Mouse (Mus musculus) liver, embryonic 16.5 days (tissue): ENCODE measurements around the gene Phb2. TPM values are rescaled to one million over a fixed set of nuclear protein-coding genes. Genes with fewer than 3 reads are reported as not detected.

Experiments
- ATAC-seq: fragments of 200-750 bp; cut with Nextera tagmentation; 2 replicates; pipeline ENCODE4 v1.8.0; 2017; ENCODE audit warnings: low read depth, mild to moderate bottlenecking, moderate number of reproducible peaks, moderate library complexity
- H3K27ac ChIP-seq: fragments of 300-500 bp; sonication (generic); 2 replicates; pipeline ENCODE4 v1.5.1; 2014; ENCODE audit warnings: mild to moderate bottlenecking, low read length
- H3K27me3 ChIP-seq: fragments of 300-500 bp; sonication (generic); 2 replicates; pipeline ENCODE4 v1.6.1; 2014; ENCODE audit warnings: low read depth, low read length, mixed read lengths; ENCODE audit not compliant: control insufficient read depth, insufficient read depth
- H3K36me3 ChIP-seq: fragments of 300-500 bp; sonication (generic); 2 replicates; pipeline ENCODE4 v1.6.1; 2014; ENCODE audit warnings: mild to moderate bottlenecking; ENCODE audit not compliant: control insufficient read depth, insufficient read depth
- H3K4me1 ChIP-seq: fragments of 300-500 bp; sonication (generic); 2 replicates; pipeline ENCODE4 v1.6.1; 2014; ENCODE audit warnings: low read depth, low read length, mixed read lengths; ENCODE audit not compliant: control insufficient read depth
- H3K4me2 ChIP-seq: fragments of 300-500 bp; sonication (generic); 2 replicates; pipeline ENCODE4 v1.6.1; 2014; ENCODE audit warnings: low read depth, low read length, mixed read lengths
- H3K4me3 ChIP-seq: fragments of 300-500 bp; sonication (generic); 2 replicates; pipeline ENCODE4 v1.5.1; 2014; ENCODE audit warnings: low read depth, mild to moderate bottlenecking, low read length
- H3K9ac ChIP-seq: fragments of 300-500 bp; sonication (generic); 2 replicates; pipeline ENCODE4 v1.6.1; 2014; ENCODE audit warnings: low read depth, low read length
- H3K9me3 ChIP-seq: fragments of 300-500 bp; sonication (generic); replicated peaks from 2 replicates; pipeline ENCODE4 v1.6.1; 2016; ENCODE audit warnings: low read length; ENCODE audit not compliant: control insufficient read depth
- WGBS: fragments of 180-500 bp; shearing (Covaris S2); extraction: QIAGEN DNeasy Blood & Tissue Kit; methylation state at CpG from one replicate; pipeline ENCODE4 v1.1.7; 2014; ENCODE audit not compliant: insufficient replicate concordance; 5-methylcytosine and 5-hydroxymethylcytosine counted together
- polyA plus RNA-seq: library from polyadenylated mRNA; unstranded; fragments of >200 nt; fragmentation: Nextera tagmentation; extraction: Ambion mirVana; gene quantifications from 2 replicates; pipeline ENCODE4 v1.2.1, GENCODE M21; 2015

Phb2 gene
- polyA plus RNA-seq, 1 experiment from 2014 or later = 206 TPM

- no peak overlapping the region for H3K4me2 ChIP-seq
- peaks cover 47% of the 10 kb centered on the region for H3K4me1 ChIP-seq
- H3K36me3 ChIP-seq = no peaks in the 10 kb centered on the region
- H3K9me3 ChIP-seq = no peaks in the 10 kb centered on the region
- no peak overlapping the region for H3K4me3 ChIP-seq
- WGBS = 54% methylated on average over 8 of the region's 8 CpGs
- no peaks in the 10 kb centered on the region for H3K27me3 ChIP-seq
- 0 out of 2 replicates have a peak overlapping the region, but pooled peaks have one; percentile 35 for H3K27ac ChIP-seq
- no peak for ATAC-seq
- no peak overlapping the region for H3K9ac ChIP-seq
Measured at GRCm38 (mm10) chr6:124688151-124688758, 23.9 kb upstream of the Phb2 start.

GRCm38 (mm10) chr6:124689011-124689410 is 23.1 kb upstream of the Phb2 start:
- Histone ChIP-seq H3K27me3 (no peaks in the 10 kb centered on the region), H3K9me3 (no peaks in the 10 kb centered on the region), H3K4me2 (no peak overlapping the region), H3K27ac (no peak overlapping the region), H3K9ac (no peak overlapping the region), H3K36me3 (no peaks in the 10 kb centered on the region), H3K4me3 (no peak overlapping the region), H3K4me1 (peaks cover 43% of the 10 kb centered on the region)
- no peak for ATAC-seq
- WGBS = 81% methylated on average over 3 of the region's 3 CpGs

- Histone ChIP-seq H3K27ac (peak overlapping the region; percentile 60), H3K36me3 (no peaks in the 10 kb centered on the region; the same call in 1 of the 2 replicates), H3K4me1 (peaks cover 38% of the 10 kb centered on the region), H3K4me2 (no peak overlapping the region), H3K4me3 (no peak overlapping the region), H3K9me3 (no peaks in the 10 kb centered on the region), H3K9ac (no peak overlapping the region), H3K27me3 (no peaks in the 10 kb centered on the region)
- WGBS = 55% methylated on average over 3 of the region's 3 CpGs
- peak; percentile 38; the same call in 1 of the 2 replicates for ATAC-seq
Measured at GRCm38 (mm10) chr6:124690517-124690916, 21.6 kb upstream of the Phb2 start.

GRCm38 (mm10) chr6:124693243-124693981 is 18.7 kb upstream of the Phb2 start:
- ATAC-seq = no peak; the same call in 1 of the 2 replicates
- Histone ChIP-seq H3K27ac (no peak overlapping the region), H3K36me3 (no peaks in the 10 kb centered on the region; the same call in 1 of the 2 replicates), H3K9me3 (no peaks in the 10 kb centered on the region), H3K4me1 (peaks cover 21% of the 10 kb centered on the region), H3K27me3 (no peaks in the 10 kb centered on the region), H3K9ac (no peak overlapping the region), H3K4me3 (no peak overlapping the region), H3K4me2 (no peak overlapping the region)
- WGBS = 79% methylated on average over 15 of the region's 15 CpGs

- Histone ChIP-seq H3K4me2 (no peak overlapping the region), H3K36me3 (peaks cover 9% of the 10 kb centered on the region), H3K27ac (no peak overlapping the region), H3K27me3 (no peaks in the 10 kb centered on the region), H3K9ac (no peak overlapping the region), H3K4me1 (peaks cover 13% of the 10 kb centered on the region), H3K9me3 (no peaks in the 10 kb centered on the region), H3K4me3 (no peak overlapping the region)
- WGBS = 77% methylated on average over 15 of the region's 15 CpGs
- ATAC-seq = peak; percentile 40; the same call in 1 of the 2 replicates
Measured at GRCm38 (mm10) chr6:124694166-124694955, 17.8 kb upstream of the Phb2 start.

GRCm38 (mm10) chr6:124696441-124697150 is 15.5 kb upstream of the Phb2 start:
- H3K4me3 ChIP-seq = no peak overlapping the region
- no peaks in the 10 kb centered on the region for H3K27me3 ChIP-seq
- WGBS = 81% methylated on average over 7 of the region's 7 CpGs
- no peak overlapping the region for H3K9ac ChIP-seq
- H3K4me2 ChIP-seq = no peak overlapping the region
- no peak for ATAC-seq
- peaks cover 11% of the 10 kb centered on the region for H3K4me1 ChIP-seq
- peaks cover 26% of the 10 kb centered on the region for H3K36me3 ChIP-seq
- no peaks in the 10 kb centered on the region for H3K9me3 ChIP-seq
- no peak overlapping the region for H3K27ac ChIP-seq

- Histone ChIP-seq H3K4me1 (peaks cover 4% of the 10 kb centered on the region), H3K4me2 (no peak overlapping the region), H3K27me3 (no peaks in the 10 kb centered on the region), H3K9ac (no peak overlapping the region), H3K36me3 (peaks cover 46% of the 10 kb centered on the region), H3K27ac (no peak overlapping the region), H3K4me3 (no peak overlapping the region), H3K9me3 (no peaks in the 10 kb centered on the region)
- WGBS = 69% methylated on average over 6 of the region's 6 CpGs
- ATAC-seq = no peak
Measured at GRCm38 (mm10) chr6:124698751-124699150, 13.4 kb upstream of the Phb2 start.

- Histone ChIP-seq H3K4me3 (no peak overlapping the region), H3K4me2 (no peak overlapping the region), H3K9ac (no peak overlapping the region), H3K27ac (no peak overlapping the region), H3K9me3 (no peaks in the 10 kb centered on the region), H3K27me3 (no peaks in the 10 kb centered on the region), H3K4me1 (peaks cover 3% of the 10 kb centered on the region), H3K36me3 (peaks cover 51% of the 10 kb centered on the region)
- WGBS = 81% methylated on average over 4 of the region's 4 CpGs
- no peak for ATAC-seq
Measured at GRCm38 (mm10) chr6:124699366-124699765, 12.8 kb upstream of the Phb2 start.
